Mouse (Mus musculus) erythroblast, embryonic 14.5 days (primary cell): ENCODE results near the gene Bmt2.

Experiments
- GATA1 ChIP-seq: IDR thresholded peaks from 2 replicates; pipeline ENCODE4 v1.6.1; 2012; ENCODE audit warnings: low read length, inconsistent platforms, mixed read lengths
- TAL1 ChIP-seq: IDR thresholded peaks from 3 replicates; pipeline ENCODE4 v1.6.1; 2012; ENCODE audit warnings: low read length, inconsistent platforms, mixed read lengths

DNA sequence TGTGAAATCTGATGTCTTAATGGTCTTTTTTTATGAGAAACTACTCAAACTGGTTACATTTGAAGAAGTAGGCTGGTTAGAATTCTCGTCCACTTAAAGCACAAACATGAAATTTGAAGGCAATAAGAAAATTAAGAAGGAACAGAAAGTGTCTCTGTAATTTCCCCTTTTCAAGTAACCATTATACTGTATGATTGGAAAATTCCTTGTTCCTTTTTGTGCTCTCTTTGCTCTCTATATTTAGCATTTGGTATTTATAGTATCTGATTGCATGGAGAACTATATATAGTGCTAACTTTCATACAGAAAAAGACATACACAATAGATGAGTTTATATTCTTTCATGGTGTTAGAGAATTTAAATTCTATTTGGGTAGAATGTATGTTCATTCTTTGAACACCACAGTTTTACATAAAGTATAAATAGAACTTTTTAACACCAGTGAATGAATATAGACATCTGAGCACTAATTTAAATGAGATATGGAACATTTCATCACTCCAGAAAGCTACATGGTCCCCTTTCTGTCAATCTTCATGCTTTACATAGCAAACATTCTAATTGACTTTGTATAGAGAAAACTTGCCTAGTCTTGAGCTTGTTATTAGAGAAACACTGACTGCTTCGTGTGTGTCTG, 14.0 kb upstream of the Bmt2 start:
- TF ChIP-seq GATA1 (no peak), TAL1 (no peak)
